ENCODE assay signal across 21 mouse cellular contexts in the genomic region with DNA sequence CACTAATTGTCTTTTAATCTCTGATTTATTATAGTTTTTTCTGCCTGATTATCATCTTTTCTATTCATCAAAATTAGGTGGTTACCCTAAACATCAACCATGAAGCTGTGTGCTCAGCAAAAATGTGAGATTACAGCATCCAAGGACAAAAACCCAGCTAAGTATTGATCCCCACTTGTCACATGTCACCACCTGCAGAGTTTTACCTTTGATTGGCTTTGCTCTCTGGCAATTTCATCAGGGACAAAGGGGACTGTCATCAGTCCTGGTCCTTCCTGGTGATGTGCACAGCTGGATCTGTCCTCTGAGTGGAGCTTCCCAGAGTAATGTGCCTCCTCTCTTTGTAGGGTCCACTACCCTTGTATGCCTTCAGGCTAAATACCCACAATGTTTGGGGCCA. TPM values are rescaled to one million over a fixed set of nuclear protein-coding genes. Genes with fewer than 3 reads are reported as not detected.
DNase-seq lines count a peak whose midpoint lies in the region; ATAC-seq and TF ChIP-seq lines count a peak whose summit lies in the region.
"Had no signal": no experiment of that assay in that cellular context is flagged by ENCODE, and none has a peak within 500 bp of the region (broad histone marks: within the 10 kb centered on the region; RNA-seq: fewer than 3 reads in every experiment).

No protein-coding gene starts in this region.

- no peak overlapping the region for H3K27ac ChIP-seq in forebrain, embryonic 11.5 days (ENCODE audit: low read depth, low read length)
- no peak overlapping the region for H3K27ac ChIP-seq in forebrain, embryonic 16.5 days (ENCODE audit: low read length)
- H3K27ac ChIP-seq in liver, adult 2 months (replicated peaks; ENCODE audit: insufficient read depth, low read depth, low read length): no peak overlapping the region
- no peak overlapping the region for H3K27ac ChIP-seq in liver, embryonic 11.5 days (ENCODE audit: low read depth, low read length)
- no peak overlapping the region for H3K27ac ChIP-seq in liver, postnatal 0 days (ENCODE audit: low read depth)
- H3K27ac ChIP-seq in liver, embryonic 12.5 days: no peak overlapping the region

- H3K36me3 ChIP-seq in forebrain, embryonic 11.5 days (ENCODE audit: control insufficient read depth, insufficient read depth, low read length): no peaks in the 10 kb centered on the region
- no peaks in the 10 kb centered on the region for H3K36me3 ChIP-seq in forebrain, embryonic 16.5 days (ENCODE audit: control insufficient read depth, insufficient read depth)
- H3K36me3 ChIP-seq in liver, adult 2 months (ENCODE audit: control insufficient read depth, insufficient read depth, low read length): no peaks in the 10 kb centered on the region
- H3K36me3 ChIP-seq in liver, embryonic 11.5 days (ENCODE audit: control insufficient read depth, insufficient read depth, low read length): no peaks in the 10 kb centered on the region
- H3K36me3 ChIP-seq in liver, postnatal 0 days (replicated peaks; ENCODE audit: insufficient read depth, low read length): no peaks in the 10 kb centered on the region
- no peaks in the 10 kb centered on the region for H3K36me3 ChIP-seq in liver, embryonic 12.5 days
- H3K36me3 ChIP-seq: G1E had no signal

- no peak overlapping the region for H3K4me3 ChIP-seq in forebrain, embryonic 11.5 days (ENCODE audit: low read depth, low read length)
- no peak overlapping the region for H3K4me3 ChIP-seq in forebrain, embryonic 16.5 days (replicated peaks; ENCODE audit: low read length)
- H3K4me3 ChIP-seq in liver, adult 2 months (ENCODE audit: insufficient read depth, low read depth, low read length): no peak overlapping the region
- H3K4me3 ChIP-seq in liver, embryonic 11.5 days (ENCODE audit: low read depth, low read length): no peak overlapping the region
- H3K4me3 ChIP-seq in liver, postnatal 0 days (ENCODE audit: low read depth, low read length): no peak overlapping the region
- no peak overlapping the region for H3K4me3 ChIP-seq in liver, embryonic 12.5 days

- H3K27me3 ChIP-seq in forebrain, embryonic 11.5 days (ENCODE audit: control insufficient read depth, insufficient read depth, low read length): no peaks in the 10 kb centered on the region
- H3K27me3 ChIP-seq in forebrain, embryonic 16.5 days (replicated peaks; ENCODE audit: control insufficient read depth, insufficient read depth, low read length): no peaks in the 10 kb centered on the region
- H3K27me3 ChIP-seq in liver, adult 2 months (ENCODE audit: control insufficient read depth, insufficient read depth, low read length): no peaks in the 10 kb centered on the region
- peaks cover 14% of the 10 kb centered on the region for H3K27me3 ChIP-seq in liver, embryonic 11.5 days (replicated peaks; ENCODE audit: control insufficient read depth, insufficient read depth, low read length)
- H3K27me3 ChIP-seq in liver, postnatal 0 days (ENCODE audit: insufficient read depth, low read length): no peaks in the 10 kb centered on the region
- peaks cover 17% of the 10 kb centered on the region for H3K27me3 ChIP-seq in liver, embryonic 12.5 days (replicated peaks)
- H3K27me3 ChIP-seq: CH12.LX had no signal

- no peak for TF ChIP-seq POLR2A in liver, adult 2 months (IDR thresholded peaks at IDR 0.05; ENCODE audit: extremely low read depth, insufficient read depth, low read length)

- TF ChIP-seq CTCF in liver, adult 2 months (IDR thresholded peaks at IDR 0.05; ENCODE audit: low read depth, low read length): no peak
- no peak for TF ChIP-seq CTCF in liver, postnatal 0 days (IDR thresholded peaks at IDR 0.05; ENCODE audit: low read depth)

- peak; percentile 23 for DNase-seq in forebrain, embryonic 11.5 days (ENCODE audit: low spot score)
- DNase-seq in liver, adult 2 months (ENCODE audit: extremely low read depth, low read depth, low spot score): peak; percentile 70
- DNase-seq in liver, embryonic 11.5 days (ENCODE audit: low spot score): no peak
- no peak for DNase-seq in liver, postnatal 0 days
- DNase-seq: adrenal gland, adult 2 months; adrenal gland, adult 8-10 months; adrenal gland, postnatal 10 days; adrenal gland, postnatal 14 days; adrenal gland, postnatal 25 days; adrenal gland, postnatal 36 days; B cell, adult 2 months; cerebellum, adult 11 months; cerebellum, adult 11-12 months; cerebellum, adult 18-20 months had no signal

- H3K4me1 ChIP-seq in forebrain, embryonic 11.5 days (replicated peaks; ENCODE audit: control insufficient read depth, insufficient read depth, low read length): peaks cover 3% of the 10 kb centered on the region; the same call in 1 of the 2 replicates
- H3K4me1 ChIP-seq in forebrain, embryonic 16.5 days (replicated peaks; ENCODE audit: control insufficient read depth, insufficient read depth, low read length): peaks cover 10% of the 10 kb centered on the region
- H3K4me1 ChIP-seq in liver, adult 2 months (ENCODE audit: control insufficient read depth, insufficient read depth, low read length): no peaks in the 10 kb centered on the region
- H3K4me1 ChIP-seq in liver, embryonic 11.5 days (replicated peaks; ENCODE audit: control insufficient read depth, insufficient read depth, low read length): no peaks in the 10 kb centered on the region
- H3K4me1 ChIP-seq in liver, postnatal 0 days (ENCODE audit: insufficient read depth): peaks cover 11% of the 10 kb centered on the region
- no peaks in the 10 kb centered on the region for H3K4me1 ChIP-seq in liver, embryonic 12.5 days

- ATAC-seq in forebrain, embryonic 11.5 days (replicated peaks; ENCODE audit: low FRiP score): no peak
- no peak for ATAC-seq in forebrain, embryonic 16.5 days
- no peak for ATAC-seq in liver, embryonic 11.5 days (replicated peaks; ENCODE audit: low FRiP score)
- ATAC-seq in liver, postnatal 0 days: peak; percentile 79
- no peak for ATAC-seq in liver, embryonic 12.5 days
- ATAC-seq: activated CD4-positive, CD25-positive, alpha-beta regulatory T cell, adult 4 months; CD4-positive, CD25-positive, alpha-beta regulatory T cell, adult 4 months; Patski had no signal

- H3K9ac ChIP-seq in forebrain, embryonic 11.5 days (ENCODE audit: low read length): no peak overlapping the region
- no peak overlapping the region for H3K9ac ChIP-seq in forebrain, embryonic 16.5 days (replicated peaks; ENCODE audit: low read depth, low read length)
- no peak overlapping the region for H3K9ac ChIP-seq in liver, adult 2 months (ENCODE audit: low read depth, low read length)
- H3K9ac ChIP-seq in liver, embryonic 11.5 days (ENCODE audit: low read depth, low read length): no peak overlapping the region
- no peak overlapping the region for H3K9ac ChIP-seq in liver, postnatal 0 days (replicated peaks)
- H3K9ac ChIP-seq in liver, embryonic 12.5 days: no peak overlapping the region

- H3K4me2 ChIP-seq in forebrain, embryonic 11.5 days (ENCODE audit: low read depth, low read length, severe bottlenecking): no peak overlapping the region
- H3K4me2 ChIP-seq in forebrain, embryonic 16.5 days (ENCODE audit: low read length): no peak overlapping the region
- no peak overlapping the region for H3K4me2 ChIP-seq in liver, embryonic 11.5 days
- H3K4me2 ChIP-seq in liver, postnatal 0 days (ENCODE audit: low read depth, low read length): no peak overlapping the region
- no peak overlapping the region for H3K4me2 ChIP-seq in liver, embryonic 12.5 days

- H3K9me3 ChIP-seq in forebrain, embryonic 11.5 days (ENCODE audit: control insufficient read depth, low read length): no peaks in the 10 kb centered on the region
- H3K9me3 ChIP-seq in forebrain, embryonic 16.5 days (ENCODE audit: control insufficient read depth, low read length): no peaks in the 10 kb centered on the region
- no peaks in the 10 kb centered on the region for H3K9me3 ChIP-seq in liver, embryonic 11.5 days (ENCODE audit: control insufficient read depth, low read length)
- no peaks in the 10 kb centered on the region for H3K9me3 ChIP-seq in liver, postnatal 0 days (ENCODE audit: low read length)
- H3K9me3 ChIP-seq in liver, embryonic 12.5 days (replicated peaks): no peaks in the 10 kb centered on the region
- H3K9me3 ChIP-seq: G1E had no signal

- TF ChIP-seq EP300 in liver, postnatal 0 days (IDR thresholded peaks at IDR 0.05; ENCODE audit: low read depth): peak; percentile 42; the same call in 1 of the 2 replicates

- no peaks in the 10 kb centered on the region for H3K79me2 ChIP-seq in liver, adult 2 months (ENCODE audit: control insufficient read depth, insufficient read depth, low read length)

RNA-seq across cellular contexts. Expression of gene Ldlrad3, which starts 17.3 kb away (rescaled TPM):
- 56.8 and 60.7 TPM in 2 replicates for polyA plus RNA-seq in forebrain, embryonic 11.5 days (2014; fragmentation: Nextera tagmentation; extraction: Ambion mirVana)
- polyA plus RNA-seq in forebrain, embryonic 16.5 days (2015; fragmentation: Nextera tagmentation; extraction: Ambion mirVana): 29.0 and 30.6 TPM in 2 replicates
- 4.5 and 7.6 TPM in 2 replicates for total RNA-seq in liver, adult 2 months (2014; rRNA removed)
- polyA plus RNA-seq in liver, adult 2 months (2012; rRNA removed): 2.8 and 3.8 TPM in 2 replicates
- polyA plus RNA-seq in liver, embryonic 11.5 days (2014; fragmentation: Nextera tagmentation; extraction: Ambion mirVana): 17.9 TPM in 2 replicates
- 3.8 and 4.6 TPM in 2 replicates for polyA plus RNA-seq in liver, postnatal 0 days (2015; fragmentation: Nextera tagmentation; extraction: Ambion mirVana)
- 7.6 and 8.2 TPM in 2 replicates for polyA plus RNA-seq in liver, embryonic 12.5 days (2016; fragmentation: Nextera tagmentation; extraction: Ambion mirVana)

Comparison
In these comparisons a context has a peak if more than half of its experiments do, and no peak if none do; other contexts are left out.
1. DNase-seq: peak in forebrain, embryonic 11.5 days (single experiment) and liver, adult 2 months (single experiment); none in liver, embryonic 11.5 days (single experiment) and liver, postnatal 0 days (single experiment).